ENCODE assay signal across 8 mouse cellular contexts in the genomic region with DNA sequence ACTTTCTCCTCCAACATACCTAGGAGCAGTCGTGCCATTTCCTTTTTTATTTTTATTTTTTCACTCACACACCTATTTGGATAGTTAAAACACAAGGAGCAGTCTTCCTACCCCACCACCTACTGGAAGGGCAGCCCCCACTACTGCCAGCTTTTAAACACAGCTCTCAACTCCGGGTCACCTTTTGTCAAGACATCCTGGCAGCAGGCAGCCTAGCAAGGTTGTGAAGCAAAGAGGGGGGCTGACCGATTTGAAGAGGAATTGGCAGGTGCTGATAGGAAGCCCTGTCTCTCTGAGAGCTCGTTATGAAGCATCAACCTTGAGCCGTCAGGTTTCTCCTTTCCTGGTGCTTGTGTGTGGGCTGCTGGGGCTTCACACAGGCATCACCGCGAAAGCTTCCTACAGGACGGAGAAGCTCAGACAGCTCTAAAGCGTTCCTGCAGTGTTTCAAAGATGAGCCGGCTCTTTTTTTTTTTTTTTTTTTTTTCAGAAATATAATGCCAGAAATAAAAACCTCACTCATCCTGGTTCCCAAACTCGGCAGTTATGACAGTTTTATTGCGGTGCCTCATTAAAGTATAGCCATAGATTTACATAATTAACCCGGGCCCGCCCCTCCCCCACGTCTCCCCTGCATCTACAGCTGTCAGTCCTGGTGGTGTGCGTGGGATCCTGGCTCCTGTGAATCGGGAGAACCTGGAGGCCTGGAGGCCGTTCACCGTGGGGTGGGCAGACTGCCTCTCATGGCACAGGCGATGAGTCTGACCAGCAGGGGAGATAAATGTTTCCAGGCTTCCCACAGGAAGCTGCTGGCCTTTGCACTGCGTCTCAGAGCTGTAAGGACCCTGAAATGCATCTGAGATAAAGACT.
A peak's percentile ranks its signal among the peaks of the same experiment; 100 is the strongest.
DNase-seq lines count a peak whose midpoint lies in the region; ATAC-seq lines count a peak whose summit lies in the region.

No protein-coding gene starts in this region.

- WGBS in hindbrain, embryonic 12.5 days: 42% methylated on average over 21 of the region's 21 CpGs
- WGBS in hindbrain, embryonic 11.5 days: 56% methylated on average over 21 of the region's 21 CpGs
- WGBS in limb, embryonic 13.5 days: 33% methylated on average over 21 of the region's 21 CpGs

- no peak overlapping the region for H3K27ac ChIP-seq in hindbrain, embryonic 12.5 days
- H3K27ac ChIP-seq in hindbrain, embryonic 11.5 days (ENCODE audit: low read depth, low read length): no peak overlapping the region
- H3K27ac ChIP-seq in limb, embryonic 13.5 days: no peak overlapping the region

- H3K4me3 ChIP-seq in hindbrain, embryonic 12.5 days: no peak overlapping the region
- H3K4me3 ChIP-seq in hindbrain, embryonic 11.5 days (ENCODE audit: low read depth, low read length): no peak overlapping the region
- no peak overlapping the region for H3K4me3 ChIP-seq in limb, embryonic 13.5 days

- no peak for DNase-seq in hindbrain, embryonic 11.5 days (ENCODE audit: low spot score)
- DNase-seq in cerebellum, adult 8-10 months: peak; percentile 70
- peak; percentile 9 to 14 for DNase-seq in frontal cortex, postnatal 25 days (ENCODE audit: low spot score in 2 of 2)
- no peak for DNase-seq in urinary bladder, postnatal 4 days (ENCODE audit: low spot score in 2 of 2)
- no peak for DNase-seq in gastrocnemius, postnatal 25 days
- no peak for DNase-seq in thymus, postnatal 4 days

- H3K36me3 ChIP-seq in hindbrain, embryonic 12.5 days: no peaks in the 10 kb centered on the region
- H3K36me3 ChIP-seq in hindbrain, embryonic 11.5 days (ENCODE audit: control insufficient read depth, insufficient read depth, low read length): no peaks in the 10 kb centered on the region
- no peaks in the 10 kb centered on the region for H3K36me3 ChIP-seq in limb, embryonic 13.5 days

- H3K4me2 ChIP-seq in hindbrain, embryonic 12.5 days (replicated peaks): peak overlapping the region; percentile 36
- no peak overlapping the region for H3K4me2 ChIP-seq in hindbrain, embryonic 11.5 days (replicated peaks; ENCODE audit: low read depth, low read length)
- H3K4me2 ChIP-seq in limb, embryonic 13.5 days (replicated peaks): peak overlapping the region; percentile 45

- no peaks in the 10 kb centered on the region for H3K27me3 ChIP-seq in hindbrain, embryonic 12.5 days
- H3K27me3 ChIP-seq in hindbrain, embryonic 11.5 days (ENCODE audit: control insufficient read depth, insufficient read depth, low read length): no peaks in the 10 kb centered on the region
- H3K27me3 ChIP-seq in limb, embryonic 13.5 days: no peaks in the 10 kb centered on the region

- peaks cover 18% of the 10 kb centered on the region for H3K9me3 ChIP-seq in hindbrain, embryonic 12.5 days (replicated peaks)
- H3K9me3 ChIP-seq in hindbrain, embryonic 11.5 days (ENCODE audit: control insufficient read depth, low read length): peaks cover 4% of the 10 kb centered on the region; the same call in 1 of the 2 replicates
- peaks cover 23% of the 10 kb centered on the region for H3K9me3 ChIP-seq in limb, embryonic 13.5 days

- no peak for ATAC-seq in hindbrain, embryonic 12.5 days (ENCODE audit: low FRiP score)
- ATAC-seq in hindbrain, embryonic 11.5 days (ENCODE audit: low FRiP score): no peak
- no peak for ATAC-seq in limb, embryonic 13.5 days (ENCODE audit: low FRiP score, low read depth)

- H3K9ac ChIP-seq in hindbrain, embryonic 12.5 days: no peak overlapping the region
- H3K9ac ChIP-seq in hindbrain, embryonic 11.5 days (ENCODE audit: low read depth, low read length): no peak overlapping the region
- H3K9ac ChIP-seq in limb, embryonic 13.5 days: no peak overlapping the region

- H3K4me1 ChIP-seq in hindbrain, embryonic 12.5 days: no peaks in the 10 kb centered on the region
- no peaks in the 10 kb centered on the region for H3K4me1 ChIP-seq in hindbrain, embryonic 11.5 days (replicated peaks; ENCODE audit: control insufficient read depth, insufficient read depth, low read length)
- H3K4me1 ChIP-seq in limb, embryonic 13.5 days: peaks cover 8% of the 10 kb centered on the region; the same call in 1 of the 2 replicates

Comparison
In these comparisons a context has a peak if more than half of its experiments do, and no peak if none do; other contexts are left out.
1. DNase-seq: peak in cerebellum, adult 8-10 months (single experiment) and frontal cortex, postnatal 25 days (2 of 2); none in hindbrain, embryonic 11.5 days (single experiment), urinary bladder, postnatal 4 days (0 of 2), gastrocnemius, postnatal 25 days (single experiment) and thymus, postnatal 4 days (single experiment).